Comparison of ENCODE assay signal across 8 mouse cellular contexts in the genomic region with DNA sequence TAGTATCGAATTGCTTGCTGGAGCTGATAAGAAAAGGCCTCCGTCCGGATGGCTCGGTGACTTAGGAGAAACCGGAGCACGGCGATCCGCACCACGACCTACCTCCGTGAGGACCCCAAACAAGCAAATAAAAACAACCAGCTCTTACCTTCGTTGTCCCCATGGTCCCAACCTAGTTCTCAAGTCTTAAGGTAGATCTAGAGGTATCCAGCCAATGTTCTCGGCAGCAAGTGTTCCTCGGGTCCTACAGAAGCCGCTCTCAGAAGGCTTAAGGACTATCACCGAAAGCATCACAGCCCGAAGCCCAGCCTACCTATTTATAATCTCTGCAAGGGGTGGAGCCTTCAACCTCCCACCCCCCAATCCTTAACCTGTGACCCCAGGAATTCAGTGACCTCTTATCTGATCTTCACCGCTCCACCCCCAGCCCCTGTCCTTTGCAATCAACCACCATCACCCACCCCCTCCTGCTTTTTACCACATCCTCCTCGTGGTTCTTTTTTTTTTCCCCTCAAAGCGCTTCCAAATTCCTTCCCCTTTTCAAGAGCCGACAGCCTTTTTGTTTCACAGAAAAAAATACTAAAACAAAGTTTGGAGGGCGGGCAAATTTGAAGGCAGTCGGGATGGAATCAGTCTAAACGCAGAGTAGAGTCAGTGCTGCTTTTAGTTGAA. TPM values are rescaled to one million over a fixed set of nuclear protein-coding genes. Genes with fewer than 3 reads are reported as not detected.
A peak's percentile ranks its signal among the peaks of the same experiment; 100 is the strongest.
DNase-seq lines count a peak whose midpoint lies in the region; ATAC-seq and TF ChIP-seq lines count a peak whose summit lies in the region.

No protein-coding gene starts in this region.

- H3K9me3 ChIP-seq in erythroblast, embryonic 14.5 days (ENCODE audit: control insufficient read depth, low read length) = no peaks in the 10 kb centered on the region
- H3K9me3 ChIP-seq in limb, embryonic 15.5 days = no peaks in the 10 kb centered on the region
- no peaks in the 10 kb centered on the region for H3K9me3 ChIP-seq in midbrain, postnatal 0 days (ENCODE audit: low read length)

- 1% methylated on average over 23 of the region's 23 CpGs for WGBS in kidney, adult 2 months
- WGBS in limb, embryonic 15.5 days = under 1% methylated on average over 23 of the region's 23 CpGs
- under 1% methylated on average over 23 of the region's 23 CpGs for WGBS in midbrain, postnatal 0 days

- H3K4me3 ChIP-seq in erythroblast, embryonic 14.5 days (replicated peaks) = peak overlapping the region; percentile 34
- peak overlapping the region; percentile 45 for H3K4me3 ChIP-seq in kidney, adult 2 months (ENCODE audit: insufficient read depth, low read depth, low read length)
- peak overlapping the region; percentile 54 for H3K4me3 ChIP-seq in limb, embryonic 15.5 days
- H3K4me3 ChIP-seq in midbrain, postnatal 0 days (ENCODE audit: low read depth, low read length) = peak overlapping the region; percentile 63

- H3K27me3 ChIP-seq in erythroblast, embryonic 14.5 days (ENCODE audit: control insufficient read depth) = peaks cover 38% of the 10 kb centered on the region
- H3K27me3 ChIP-seq in kidney, adult 2 months (replicated peaks; ENCODE audit: control insufficient read depth, insufficient read depth, low read length) = no peaks in the 10 kb centered on the region; the same call in 1 of the 2 replicates
- peaks cover 11% of the 10 kb centered on the region; the same call in 1 of the 2 replicates for H3K27me3 ChIP-seq in limb, embryonic 15.5 days
- H3K27me3 ChIP-seq in midbrain, postnatal 0 days (ENCODE audit: insufficient read depth, low read length) = no peaks in the 10 kb centered on the region

- peaks cover 24% of the 10 kb centered on the region for H3K4me1 ChIP-seq in erythroblast, embryonic 14.5 days (ENCODE audit: control insufficient read depth)
- H3K4me1 ChIP-seq in kidney, adult 2 months (ENCODE audit: control insufficient read depth, insufficient read depth, low read length) = no peaks in the 10 kb centered on the region
- H3K4me1 ChIP-seq in limb, embryonic 15.5 days = peaks cover 18% of the 10 kb centered on the region
- H3K4me1 ChIP-seq in midbrain, postnatal 0 days (ENCODE audit: insufficient read depth, low read length) = 0 out of 2 replicates have a peak, but pooled peaks cover 6% of the 10 kb centered on the region

- TF ChIP-seq CTCF in kidney, adult 2 months (conservative IDR thresholded peaks at IDR 0.05; ENCODE audit: insufficient read depth, insufficient read length, low read depth, low read length) = no peak
- no peak for TF ChIP-seq CTCF in midbrain, postnatal 0 days (IDR thresholded peaks at IDR 0.05)

- peak overlapping the region; percentile 68 for H3K4me2 ChIP-seq in limb, embryonic 15.5 days
- peak overlapping the region; percentile 69 for H3K4me2 ChIP-seq in midbrain, postnatal 0 days (ENCODE audit: low read depth, low read length, poor library complexity, severe bottlenecking)

- peak; percentile 67 for DNase-seq in cerebellum, adult 11-12 months
- peak; percentile 48 for DNase-seq in forelimb bud, embryonic 11.5 days (ENCODE audit: low read depth, low spot score)
- DNase-seq in kidney, adult 2 months = peak; percentile 33
- peak; percentile 79 for DNase-seq in midbrain, postnatal 0 days (ENCODE audit: low spot score)
- peak; percentile 15 to 23 for DNase-seq in thymus, postnatal 10 days (ENCODE audit: low spot score in 2 of 2)

- ATAC-seq in erythroblast, adult 5-6 weeks (replicated peaks; ENCODE audit: low FRiP score, poor library complexity, severe bottlenecking) = no peak
- no peak; the same call in 1 of the 2 replicates for ATAC-seq in limb, embryonic 15.5 days (ENCODE audit: insufficient number of reproducible peaks, low FRiP score, low TSS enrichment, low read depth)
- peak; percentile 56; the same call in 1 of the 2 replicates for ATAC-seq in midbrain, postnatal 0 days (ENCODE audit: low FRiP score)

- TF ChIP-seq POLR2A in kidney, adult 2 months (IDR thresholded peaks at IDR 0.05; ENCODE audit: low read depth, low read length) = no peak

- H3K9ac ChIP-seq in limb, embryonic 15.5 days = peak overlapping the region; percentile 39
- H3K9ac ChIP-seq in midbrain, postnatal 0 days (replicated peaks; ENCODE audit: low read length, poor library complexity, severe bottlenecking) = peak overlapping the region; percentile 69

- no peaks in the 10 kb centered on the region for H3K36me3 ChIP-seq in erythroblast, embryonic 14.5 days (ENCODE audit: control insufficient read depth)
- H3K36me3 ChIP-seq in kidney, adult 2 months (ENCODE audit: control insufficient read depth, insufficient read depth, low read length) = no peaks in the 10 kb centered on the region
- H3K36me3 ChIP-seq in limb, embryonic 15.5 days = 0 out of 2 replicates have a peak, but pooled peaks cover under 1% of the 10 kb centered on the region
- H3K36me3 ChIP-seq in midbrain, postnatal 0 days (ENCODE audit: insufficient read depth, low read length) = no peaks in the 10 kb centered on the region; the same call in 1 of the 2 replicates

- H3K27ac ChIP-seq in kidney, adult 2 months (ENCODE audit: insufficient read depth, low read depth, low read length) = no peak overlapping the region
- H3K27ac ChIP-seq in limb, embryonic 15.5 days = no peak overlapping the region; the same call in 1 of the 2 replicates
- H3K27ac ChIP-seq in midbrain, postnatal 0 days (ENCODE audit: low read depth, low read length) = peak overlapping the region; percentile 39

RNA-seq across cellular contexts. Expression of gene Nanog, which starts 35.1 kb away (rescaled TPM):
- 0.06 TPM in 1 of 2 replicates, not detected in the other for polyA plus RNA-seq in erythroblast, embryonic 14.5 days (2012)
- total RNA-seq in erythroblast, adult 5-6 weeks (2015; ENCODE audit: low replicate concordance) = not detected in 2 replicates
- total RNA-seq in erythroblast, adult 5-6 weeks (2017; ENCODE audit: low replicate concordance) = not detected in 2 replicates
- 0.06 TPM in 1 of 2 replicates, not detected in the other for polyA plus RNA-seq in kidney, adult 2 months (2012; rRNA removed)
- 0.17 and 0.20 TPM in 2 replicates for polyA plus RNA-seq in limb, embryonic 15.5 days (2015; fragmentation: Nextera tagmentation; extraction: Ambion mirVana)
- 0.09 and 0.16 TPM in 2 replicates for total RNA-seq in midbrain, postnatal 0 days (2014; rRNA removed)
- 0.07 and 0.10 TPM in 2 replicates for polyA plus RNA-seq in midbrain, postnatal 0 days (2015; fragmentation: Nextera tagmentation; extraction: Ambion mirVana)

RNA-seq across cellular contexts. Expression of gene Slc2a3, which starts 59.1 kb away (rescaled TPM):
- polyA plus RNA-seq in erythroblast, embryonic 14.5 days (2012) = 0.48 and 0.56 TPM in 2 replicates
- 7.5 and 15.7 TPM in 2 replicates for total RNA-seq in erythroblast, adult 5-6 weeks (2015; ENCODE audit: low replicate concordance)
- total RNA-seq in erythroblast, adult 5-6 weeks (2017; ENCODE audit: low replicate concordance) = 19.1 and 19.4 TPM in 2 replicates
- 1.3 and 2.7 TPM in 2 replicates for polyA plus RNA-seq in kidney, adult 2 months (2012; rRNA removed)
- polyA plus RNA-seq in limb, embryonic 15.5 days (2015; fragmentation: Nextera tagmentation; extraction: Ambion mirVana) = 91.6 and 100 TPM in 2 replicates
- total RNA-seq in midbrain, postnatal 0 days (2014; rRNA removed) = 96.0 and 129 TPM in 2 replicates
- polyA plus RNA-seq in midbrain, postnatal 0 days (2015; fragmentation: Nextera tagmentation; extraction: Ambion mirVana) = 48.4 and 50.1 TPM in 2 replicates

Comparison
In these comparisons a context has a peak if more than half of its experiments do, and no peak if none do; other contexts are left out.
1. DNase-seq: peak in every context shown above with its lines; median percentile 79 in midbrain, postnatal 0 days; 67 in cerebellum, adult 11-12 months; 48 in forelimb bud, embryonic 11.5 days; 33 in kidney, adult 2 months; 19 in thymus, postnatal 10 days.
2. RNA of gene Slc2a3, which starts 59.1 kb away (polyA plus RNA-seq): 91.6 to 100 TPM in limb, embryonic 15.5 days and 48.4 to 50.1 TPM in midbrain, postnatal 0 days; 1.3 to 2.7 TPM in kidney, adult 2 months and 0.48 to 0.56 TPM in erythroblast, embryonic 14.5 days; every median in the first group is over 10 times any median in the second.
3. Peak in every context shown above with its lines, with median percentiles within 50 percentile points of each other: H3K4me3 ChIP-seq.